Mouse (Mus musculus) forebrain, embryonic 13.5 days (tissue): ENCODE measurements around the gene Rasd2. TPM values are rescaled to one million over a fixed set of nuclear protein-coding genes. Genes with fewer than 3 reads are reported as not detected.
A peak's percentile ranks its signal among the peaks of the same experiment; 100 is the strongest.

ENCODE experiments used
- ATAC-seq: fragments of 200-750 bp; cut with Nextera tagmentation; 2 replicates; pipeline ENCODE4 v1.8.0; 2017
- H3K27ac ChIP-seq: fragments of 300-500 bp; sonication (generic); 2 replicates; pipeline ENCODE4 v1.5.1; 2015; ENCODE audit warnings: inconsistent platforms, mild to moderate bottlenecking, moderate library complexity
- H3K27me3 ChIP-seq: fragments of 300-500 bp; sonication (generic); 2 replicates; pipeline ENCODE4 v1.6.1; 2015; ENCODE audit warnings: mild to moderate bottlenecking, inconsistent platforms
- H3K36me3 ChIP-seq: fragments of 300-500 bp; sonication (generic); 2 replicates; pipeline ENCODE4 v1.6.1; 2015; ENCODE audit warnings: mild to moderate bottlenecking, inconsistent platforms; ENCODE audit not compliant: poor library complexity, severe bottlenecking
- H3K4me1 ChIP-seq: fragments of 300-500 bp; sonication (generic); 2 replicates; pipeline ENCODE4 v1.6.1; 2015; ENCODE audit warnings: inconsistent platforms
- H3K4me2 ChIP-seq: fragments of 300-500 bp; sonication (generic); 2 replicates; pipeline ENCODE4 v1.6.1; 2015; ENCODE audit warnings: inconsistent platforms, mild to moderate bottlenecking, moderate library complexity
- H3K4me3 ChIP-seq: fragments of 300-500 bp; sonication (generic); 2 replicates; pipeline ENCODE4 v1.5.1; 2015; ENCODE audit warnings: mild to moderate bottlenecking, inconsistent platforms
- H3K9ac ChIP-seq: fragments of 300-500 bp; sonication (generic); 2 replicates; pipeline ENCODE4 v1.6.1; 2015; ENCODE audit warnings: mild to moderate bottlenecking, inconsistent platforms
- H3K9me3 ChIP-seq: fragments of 300-500 bp; sonication (generic); replicated peaks from 2 replicates; pipeline ENCODE4 v1.6.1; 2016; ENCODE audit warnings: inconsistent platforms
- WGBS: fragments of 180-500 bp; shearing (Covaris S2); methylation state at CpG from one replicate; pipeline ENCODE4 v1.1.7; 2015; 5-methylcytosine and 5-hydroxymethylcytosine counted together
- polyA plus RNA-seq: library from polyadenylated mRNA; unstranded; fragments of >200 nt; fragmentation: Nextera tagmentation; extraction: Ambion mirVana; gene quantifications from 2 replicates; pipeline ENCODE4 v1.2.1, GENCODE M21; 2015

The Rasd2 gene
- polyA plus RNA-seq, 1 experiment from 2014 or later, result 0.31 TPM

DNA sequence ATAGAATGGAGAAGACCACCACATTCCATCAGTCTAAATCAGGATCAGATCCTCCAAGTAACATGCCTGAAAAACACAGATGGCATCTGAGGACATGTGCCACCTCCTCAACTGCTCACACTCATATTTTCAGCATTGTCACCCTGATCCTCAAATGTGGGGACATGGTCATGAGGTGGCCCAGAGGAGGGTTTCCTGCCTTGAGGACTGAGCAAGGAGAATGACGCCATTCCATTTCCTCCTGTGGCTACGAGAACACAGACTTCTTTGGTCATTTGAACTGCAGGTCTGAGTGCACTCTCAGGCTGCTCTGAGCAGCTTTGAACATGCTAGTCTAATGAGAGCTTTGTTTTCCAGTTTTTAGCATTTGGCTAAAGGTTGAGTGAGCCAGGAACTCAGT lies 10.3 kb upstream of the Rasd2 start:
- 78% methylated on average over 2 of the region's 2 CpGs for WGBS
- Histone ChIP-seq H3K27me3 (no peaks in the 10 kb centered on the region), H3K27ac (no peak overlapping the region), H3K9ac (no peak overlapping the region), H3K4me1 (no peaks in the 10 kb centered on the region), H3K4me3 (no peak overlapping the region), H3K36me3 (no peaks in the 10 kb centered on the region), H3K4me2 (no peak overlapping the region), H3K9me3 (no peaks in the 10 kb centered on the region)
- no peak for ATAC-seq

DNA sequence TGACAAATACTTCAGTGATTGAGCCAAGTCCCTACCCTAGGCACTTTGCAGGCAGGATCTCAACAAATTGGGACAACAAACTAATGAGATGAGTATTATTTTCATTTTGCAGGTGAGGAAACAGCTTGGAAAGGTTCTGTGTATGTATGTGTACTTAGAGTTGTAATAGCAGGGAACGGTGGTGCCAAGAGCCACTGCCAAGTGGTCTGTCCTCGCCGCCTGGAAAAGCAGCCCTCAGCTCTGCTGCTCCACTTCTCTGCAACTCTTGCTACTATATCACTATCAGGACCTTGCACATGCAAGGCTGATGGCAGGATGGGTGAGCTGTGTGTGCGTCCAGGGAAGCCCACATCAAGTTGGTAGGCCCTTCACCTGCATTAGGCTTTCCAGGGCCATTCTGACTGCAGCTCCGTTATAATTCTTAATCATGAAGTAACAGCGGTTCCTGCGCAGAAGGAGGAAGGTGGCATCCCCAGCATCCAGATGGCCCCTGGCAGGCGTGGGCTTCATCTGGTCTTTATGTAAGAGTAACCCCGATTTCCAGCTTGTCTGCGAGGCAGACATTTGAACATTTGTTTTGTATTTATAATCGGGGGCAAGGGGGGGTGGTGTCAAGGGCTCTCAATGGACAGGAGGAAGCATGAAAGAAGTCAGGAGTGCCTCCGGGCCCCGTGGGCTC lies 9.4 kb upstream of the Rasd2 start:
- no peak overlapping the region for H3K4me3 ChIP-seq
- H3K27ac ChIP-seq, result no peak overlapping the region
- H3K27me3 ChIP-seq, result peaks cover 3% of the 10 kb centered on the region; the same call in 1 of the 2 replicates
- H3K4me2 ChIP-seq, result no peak overlapping the region
- no peaks in the 10 kb centered on the region for H3K9me3 ChIP-seq
- ATAC-seq, result no peak
- WGBS, result 87% methylated on average over 13 of the region's 13 CpGs
- no peaks in the 10 kb centered on the region for H3K4me1 ChIP-seq
- H3K9ac ChIP-seq, result no peak overlapping the region
- no peaks in the 10 kb centered on the region for H3K36me3 ChIP-seq

DNA sequence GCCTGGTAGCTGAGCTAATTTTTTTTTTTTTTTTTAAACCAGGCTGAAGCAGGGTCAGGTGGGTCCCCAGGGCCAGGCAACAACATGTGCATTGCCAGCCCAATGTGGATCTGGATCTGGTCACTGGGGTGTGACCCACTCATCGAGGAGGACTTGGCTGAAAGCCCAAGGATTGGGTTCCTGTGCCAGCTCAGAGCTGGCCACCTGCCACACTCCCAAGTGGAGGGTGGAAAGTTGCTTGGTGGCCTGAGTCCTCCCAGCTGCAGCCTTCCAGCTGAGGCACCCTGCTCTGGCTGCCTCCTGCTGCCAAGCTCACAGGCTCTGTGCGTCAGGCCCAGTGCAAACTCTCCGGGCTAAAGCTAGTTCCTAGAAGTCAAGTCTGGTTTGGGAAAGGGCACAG lies 2.3 kb upstream of the Rasd2 start:
- Histone ChIP-seq H3K4me3 (no peak overlapping the region), H3K27ac (no peak overlapping the region), H3K9me3 (no peaks in the 10 kb centered on the region), H3K27me3 (peaks cover 68% of the 10 kb centered on the region), H3K9ac (no peak overlapping the region), H3K36me3 (no peaks in the 10 kb centered on the region), H3K4me1 (peaks cover 13% of the 10 kb centered on the region), H3K4me2 (no peak overlapping the region)
- WGBS, result 50% methylated on average over 3 of the region's 3 CpGs
- ATAC-seq, result no peak

DNA sequence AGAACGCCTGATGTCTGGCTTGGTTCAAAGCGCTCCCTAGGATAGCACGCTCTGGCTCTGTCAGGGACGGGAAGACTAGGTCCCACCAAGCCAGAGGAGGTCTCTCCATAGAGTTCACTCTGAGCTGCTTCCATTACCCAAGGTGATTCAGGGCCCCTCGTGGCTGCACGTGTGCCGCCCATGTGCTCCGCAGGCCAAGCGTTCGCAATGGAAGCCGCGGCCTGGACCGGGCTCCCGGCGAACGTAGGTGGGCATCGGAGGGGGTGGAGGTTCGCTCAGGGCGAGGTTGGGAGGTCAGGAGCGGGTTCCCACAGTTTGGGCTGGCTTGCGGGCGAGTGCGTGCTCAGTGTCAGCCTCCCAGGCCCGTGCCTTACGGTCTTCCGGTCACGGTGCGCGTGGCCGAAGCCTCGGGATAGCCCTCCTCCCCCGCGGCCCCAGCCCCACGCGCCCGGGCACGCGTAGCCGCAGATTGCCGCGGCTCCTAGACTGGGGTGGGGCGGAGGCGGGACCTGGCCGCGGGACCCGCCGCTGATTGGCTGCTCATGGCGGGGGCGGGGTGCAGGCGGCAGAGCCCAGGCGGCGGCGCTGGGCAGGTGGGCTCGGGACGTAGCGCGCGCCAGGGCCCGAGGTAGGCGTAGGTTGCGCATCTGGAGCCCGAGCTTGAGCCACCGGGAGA lies 975 bp upstream of the Rasd2 start:
- ATAC-seq, result peak; percentile 97
- 1% methylated on average over 62 of the region's 63 CpGs for WGBS
- H3K4me2 ChIP-seq, result peak overlapping the region; percentile 97
- H3K9me3 ChIP-seq, result no peaks in the 10 kb centered on the region
- no peak overlapping the region for H3K27ac ChIP-seq
- H3K4me1 ChIP-seq, result peaks cover 13% of the 10 kb centered on the region
- peak overlapping the region; percentile 55 for H3K4me3 ChIP-seq
- H3K9ac ChIP-seq, result peak overlapping the region; percentile 60
- no peaks in the 10 kb centered on the region for H3K36me3 ChIP-seq
- H3K27me3 ChIP-seq, result peaks cover 76% of the 10 kb centered on the region

DNA sequence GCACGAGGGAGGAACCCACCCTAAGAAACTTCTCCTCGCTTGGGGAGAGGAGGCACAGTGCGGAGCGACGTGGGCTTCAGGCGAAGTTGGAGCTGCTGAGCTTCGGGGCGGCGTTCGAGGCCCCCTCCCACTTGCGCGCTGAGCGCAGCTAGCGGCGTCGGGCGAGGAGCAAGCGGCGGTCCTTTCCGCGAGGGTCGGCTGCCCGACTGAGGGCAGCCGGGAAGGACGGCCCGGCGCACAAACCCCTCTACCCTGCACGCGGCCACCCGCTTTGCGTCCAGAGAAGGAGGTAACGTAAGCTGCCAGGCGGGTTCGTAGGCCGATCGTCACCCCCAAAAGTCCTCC lies 465 bp upstream of the Rasd2 start:
- H3K27ac ChIP-seq, result no peak overlapping the region
- WGBS, result under 1% methylated on average over 36 of the region's 36 CpGs
- peak overlapping the region; percentile 60 for H3K9ac ChIP-seq
- no peaks in the 10 kb centered on the region for H3K9me3 ChIP-seq
- no peaks in the 10 kb centered on the region for H3K36me3 ChIP-seq
- H3K4me2 ChIP-seq, result peak overlapping the region; percentile 97
- H3K27me3 ChIP-seq, result peaks cover 76% of the 10 kb centered on the region
- peak overlapping the region; percentile 55 for H3K4me3 ChIP-seq
- peak; percentile 79; the same call in 1 of the 2 replicates for ATAC-seq
- peaks cover 13% of the 10 kb centered on the region for H3K4me1 ChIP-seq

DNA sequence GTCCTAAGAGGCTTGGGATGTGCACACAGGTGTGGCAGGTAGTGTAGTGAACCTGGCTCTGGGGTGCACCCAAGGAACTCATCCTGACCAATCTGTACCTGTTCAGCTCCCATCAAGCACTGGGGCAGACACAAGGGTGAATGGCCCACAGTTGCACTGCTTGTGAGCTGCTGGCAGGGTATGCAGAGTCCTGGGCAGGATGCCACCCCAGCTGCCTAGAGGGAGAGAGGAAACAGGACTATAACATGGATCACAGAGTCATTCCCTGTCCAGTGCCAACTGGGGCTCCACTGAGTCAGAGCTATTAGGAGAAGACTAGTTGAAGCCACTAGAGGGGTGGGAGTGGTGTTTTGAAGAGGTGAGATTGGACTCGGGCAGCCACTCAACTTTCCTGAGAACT lies 1.3 kb downstream of the Rasd2 start:
- no peak overlapping the region for H3K4me2 ChIP-seq
- H3K4me1 ChIP-seq, result peaks cover 13% of the 10 kb centered on the region
- no peak overlapping the region for H3K9ac ChIP-seq
- H3K4me3 ChIP-seq, result no peak overlapping the region
- WGBS, result 81% methylated on average over 1 of the region's 1 CpGs
- H3K36me3 ChIP-seq, result no peaks in the 10 kb centered on the region
- peaks cover 68% of the 10 kb centered on the region for H3K27me3 ChIP-seq
- no peaks in the 10 kb centered on the region for H3K9me3 ChIP-seq
- ATAC-seq, result no peak
- no peak overlapping the region for H3K27ac ChIP-seq

DNA sequence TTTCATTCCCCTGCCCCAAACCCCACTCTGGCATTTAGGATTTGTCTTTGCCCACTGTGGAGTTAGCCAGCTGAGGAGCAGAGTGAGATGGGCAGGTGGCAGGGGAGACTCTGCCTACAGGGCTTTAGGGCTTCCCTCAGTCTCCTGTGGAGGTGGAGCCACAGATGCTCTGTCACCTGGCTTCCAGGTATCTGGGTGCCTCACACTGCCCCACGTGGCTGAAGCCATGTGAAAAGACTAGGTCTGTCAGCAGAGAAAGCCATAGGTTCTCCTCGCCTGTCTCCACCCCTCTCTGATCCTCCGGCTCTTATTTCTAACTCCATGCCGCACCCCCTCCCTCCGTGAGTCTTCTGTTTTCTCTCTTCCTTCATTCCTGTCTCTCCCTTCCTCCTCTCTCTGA lies 2.2 kb downstream of the Rasd2 start:
- Histone ChIP-seq H3K9ac (no peak overlapping the region), H3K36me3 (no peaks in the 10 kb centered on the region), H3K4me2 (no peak overlapping the region), H3K4me1 (peaks cover 22% of the 10 kb centered on the region), H3K27me3 (peaks cover 60% of the 10 kb centered on the region), H3K27ac (no peak overlapping the region), H3K4me3 (no peak overlapping the region), H3K9me3 (no peaks in the 10 kb centered on the region)
- ATAC-seq, result no peak
- WGBS, result 18% methylated on average over 5 of the region's 5 CpGs

DNA sequence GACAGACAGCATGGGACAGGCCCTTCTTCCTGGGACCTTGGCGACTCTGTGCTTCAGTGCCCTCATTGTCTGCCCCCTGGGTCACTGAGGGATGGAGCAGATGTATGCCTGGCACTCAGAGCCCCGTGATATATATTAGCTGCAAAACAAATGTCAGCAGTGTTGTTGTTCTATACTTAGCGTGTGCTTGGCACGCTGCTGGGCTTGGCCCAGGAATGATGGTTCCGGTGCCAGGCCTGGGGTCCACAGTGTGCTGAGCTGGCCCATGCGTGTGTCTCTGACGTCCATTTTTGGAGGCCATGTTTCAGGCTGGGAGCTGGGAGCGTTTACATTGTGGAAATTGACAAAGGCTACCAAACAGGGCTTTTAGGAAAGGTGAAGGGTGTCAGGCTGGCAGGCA lies 3.1 kb downstream of the Rasd2 start:
- H3K4me2 ChIP-seq, result no peak overlapping the region
- H3K9ac ChIP-seq, result no peak overlapping the region
- H3K4me3 ChIP-seq, result no peak overlapping the region
- peaks cover 25% of the 10 kb centered on the region for H3K4me1 ChIP-seq
- no peak for ATAC-seq
- no peak overlapping the region for H3K27ac ChIP-seq
- H3K27me3 ChIP-seq, result peaks cover 54% of the 10 kb centered on the region
- H3K36me3 ChIP-seq, result no peaks in the 10 kb centered on the region
- H3K9me3 ChIP-seq, result no peaks in the 10 kb centered on the region
- WGBS, result 87% methylated on average over 8 of the region's 8 CpGs

DNA sequence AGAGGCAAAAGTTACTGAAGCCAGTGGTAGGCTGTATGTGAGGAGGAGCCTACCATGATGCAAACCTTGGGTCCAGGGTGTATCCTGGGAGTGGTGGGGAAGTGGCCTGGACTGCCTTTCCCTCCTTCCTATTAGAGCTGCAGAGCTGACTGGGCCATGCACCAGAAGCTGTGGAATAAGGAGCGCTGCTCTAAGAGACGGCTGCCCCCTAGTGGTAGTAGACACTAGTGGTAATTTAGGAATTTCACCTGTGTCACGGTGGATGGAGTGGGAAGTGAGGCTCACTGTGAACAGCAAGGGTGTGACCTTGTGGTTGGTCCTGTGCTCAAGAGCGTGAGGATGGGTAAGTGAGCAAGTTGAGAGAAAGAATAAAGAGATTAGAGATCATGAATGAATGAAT lies 4.2 kb downstream of the Rasd2 start:
- Histone ChIP-seq H3K27ac (no peak overlapping the region), H3K9me3 (no peaks in the 10 kb centered on the region), H3K4me1 (peaks cover 17% of the 10 kb centered on the region), H3K27me3 (peaks cover 43% of the 10 kb centered on the region), H3K9ac (no peak overlapping the region), H3K4me2 (no peak overlapping the region), H3K36me3 (no peaks in the 10 kb centered on the region), H3K4me3 (no peak overlapping the region)
- no peak for ATAC-seq
- WGBS, result 7% methylated on average over 4 of the region's 4 CpGs

DNA sequence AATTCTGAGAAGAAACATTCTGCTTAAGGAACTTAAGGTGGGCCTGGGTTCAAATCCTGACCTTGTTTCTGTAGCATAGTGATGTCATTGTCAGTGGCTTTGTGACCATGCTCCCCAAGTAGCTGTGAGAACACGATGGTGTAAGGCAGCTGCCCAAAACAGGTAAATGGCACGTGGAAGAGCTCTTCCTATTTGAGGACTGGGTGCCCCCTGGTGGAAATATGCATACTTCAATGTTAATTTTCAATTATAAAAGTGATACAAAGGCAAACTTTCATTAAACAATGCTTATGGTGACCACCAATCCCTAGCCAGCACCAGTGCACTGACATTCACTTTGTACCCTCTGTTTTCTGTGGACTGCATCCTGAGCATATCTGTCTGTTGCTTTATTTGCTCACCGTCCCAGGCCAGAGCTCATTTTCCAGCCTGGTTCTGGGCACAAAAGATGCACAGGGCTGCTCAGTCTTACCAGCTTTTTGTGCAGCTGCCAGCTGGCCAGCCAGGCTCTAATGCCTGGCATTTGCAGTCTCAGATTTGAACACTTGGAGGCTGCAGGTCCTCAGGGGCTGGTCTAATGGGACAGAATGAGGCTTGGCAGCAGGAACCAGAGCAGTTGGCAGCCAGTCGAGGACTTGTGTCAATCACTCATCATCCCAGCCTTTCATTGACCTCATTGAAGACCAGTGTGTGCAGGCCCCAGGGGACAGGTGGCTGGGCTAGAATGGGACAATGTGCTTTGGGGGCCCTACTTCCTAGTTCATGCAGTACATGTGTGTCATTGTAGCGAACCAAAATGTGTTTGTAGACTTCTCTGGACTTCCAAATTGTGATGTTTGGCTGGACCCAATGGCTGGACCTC lies 6.4 kb downstream of the Rasd2 start:
- H3K4me2 ChIP-seq, result no peak overlapping the region
- peaks cover 22% of the 10 kb centered on the region for H3K27me3 ChIP-seq
- H3K4me1 ChIP-seq, result peaks cover 12% of the 10 kb centered on the region; the same call in 1 of the 2 replicates
- 46% methylated on average over 5 of the region's 5 CpGs for WGBS
- no peaks in the 10 kb centered on the region for H3K9me3 ChIP-seq
- no peaks in the 10 kb centered on the region for H3K36me3 ChIP-seq
- no peak overlapping the region for H3K27ac ChIP-seq
- peak; percentile 77 for ATAC-seq
- no peak overlapping the region for H3K4me3 ChIP-seq
- no peak overlapping the region for H3K9ac ChIP-seq

DNA sequence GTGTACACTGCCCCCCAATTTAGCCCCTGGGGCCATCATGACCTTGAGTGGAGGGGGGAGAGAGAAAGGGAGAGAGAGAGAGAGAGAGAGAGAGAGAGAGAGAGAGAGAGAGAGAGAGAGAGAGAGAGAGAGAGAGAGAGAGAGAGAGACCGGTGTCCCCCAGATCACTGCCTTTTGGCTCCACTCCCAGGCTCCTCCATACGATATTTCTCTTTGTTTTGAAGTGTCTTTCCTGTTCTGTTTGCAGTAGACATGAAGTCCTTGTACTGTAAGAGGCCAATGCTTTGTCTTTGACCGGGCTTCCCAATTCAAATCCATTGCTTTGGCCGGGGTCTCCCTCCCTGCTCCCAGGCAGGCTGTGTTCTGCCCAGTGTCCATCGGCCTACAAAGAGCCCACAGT lies 8.9 kb downstream of the Rasd2 start:
- H3K4me3 ChIP-seq, result no peak overlapping the region
- H3K4me1 ChIP-seq, result peaks cover 12% of the 10 kb centered on the region; the same call in 1 of the 2 replicates
- H3K9ac ChIP-seq, result no peak overlapping the region
- no peak overlapping the region for H3K27ac ChIP-seq
- no peak overlapping the region for H3K4me2 ChIP-seq
- H3K27me3 ChIP-seq, result no peaks in the 10 kb centered on the region
- no peaks in the 10 kb centered on the region for H3K36me3 ChIP-seq
- WGBS, result 82% methylated on average over 5 of the region's 5 CpGs
- no peak for ATAC-seq
- H3K9me3 ChIP-seq, result no peaks in the 10 kb centered on the region

DNA sequence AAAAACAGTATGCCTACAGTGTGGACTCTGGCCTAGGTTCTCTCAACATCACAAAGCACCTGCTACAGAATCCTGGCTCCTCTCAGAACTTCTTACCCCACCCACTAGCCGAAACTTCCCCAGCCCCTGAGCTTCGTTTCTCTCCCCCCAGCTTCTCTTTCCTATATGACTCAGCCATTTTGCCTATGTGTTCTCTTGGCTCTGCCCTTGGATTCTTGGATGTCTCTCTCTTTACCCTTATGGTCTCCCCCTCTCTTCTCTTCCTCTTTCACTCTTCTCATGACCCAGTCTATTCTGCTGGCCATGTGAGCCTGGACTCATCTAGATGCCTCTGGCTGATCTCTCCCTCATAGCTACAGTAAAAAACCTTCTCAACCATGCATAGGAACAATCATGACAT lies 13.0 kb downstream of the Rasd2 start:
- Histone ChIP-seq H3K4me1 (no peaks in the 10 kb centered on the region), H3K9ac (no peak overlapping the region), H3K4me2 (no peak overlapping the region), H3K4me3 (no peak overlapping the region), H3K27ac (no peak overlapping the region), H3K9me3 (no peaks in the 10 kb centered on the region), H3K27me3 (no peaks in the 10 kb centered on the region), H3K36me3 (no peaks in the 10 kb centered on the region)
- WGBS, result 76% methylated on average over 2 of the region's 2 CpGs
- ATAC-seq, result no peak
